ENCODE assay signal across 17 mouse cellular contexts in the genomic region with DNA sequence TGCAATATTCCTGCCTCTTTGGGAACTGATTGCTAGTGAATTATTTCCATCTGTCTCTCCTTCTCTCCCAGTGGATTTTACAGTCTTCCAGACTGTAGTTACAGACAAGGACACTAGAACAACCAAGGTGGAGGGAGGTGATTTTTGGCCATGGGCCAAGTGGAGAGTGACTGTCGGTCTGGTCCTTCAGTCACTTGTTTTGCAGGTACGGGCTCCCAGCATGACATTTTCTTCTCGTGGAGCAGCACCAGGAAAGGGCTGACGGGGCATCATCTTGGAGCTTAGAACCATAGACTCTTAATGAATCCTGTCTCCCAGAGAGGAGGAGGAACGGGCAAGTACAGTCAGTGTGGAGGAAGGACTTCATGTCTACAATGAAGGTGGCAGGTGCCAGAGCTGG.
"Had no signal": no experiment of that assay in that cellular context is flagged by ENCODE, and none has a peak within 500 bp of the region (broad histone marks: within the 10 kb centered on the region; RNA-seq: fewer than 3 reads in every experiment).

No protein-coding gene starts in this region.

- H3K27ac ChIP-seq: neural tube, embryonic 12.5 days; neural tube, embryonic 13.5 days; neural tube, embryonic 15.5 days; stomach, embryonic 15.5 days; stomach, postnatal 0 days had no signal

- H3K27me3 ChIP-seq: neural tube, embryonic 12.5 days; neural tube, embryonic 13.5 days; neural tube, embryonic 15.5 days; stomach, embryonic 15.5 days had no signal

- H3K36me3 ChIP-seq: neural tube, embryonic 12.5 days; neural tube, embryonic 13.5 days; neural tube, embryonic 15.5 days; stomach, embryonic 15.5 days had no signal

- H3K9ac ChIP-seq: neural tube, embryonic 12.5 days; neural tube, embryonic 13.5 days; neural tube, embryonic 15.5 days; stomach, embryonic 15.5 days had no signal

- H3K9me3 ChIP-seq: neural tube, embryonic 12.5 days; neural tube, embryonic 13.5 days; neural tube, embryonic 15.5 days; stomach, embryonic 15.5 days had no signal

- DNase-seq: retina, postnatal 1 day; right cerebral cortex, adult 18-20 months; right cerebral cortex, postnatal 14 days; right cerebral cortex, postnatal 25 days; right cerebral cortex, postnatal 4 days; spleen, adult 18-20 months; thymus, adult 18-20 months; thymus, adult 2 months; thymus, postnatal 14 days; thymus, postnatal 25 days; thymus, postnatal 36 days; thymus, postnatal 4 days had no signal

- H3K4me1 ChIP-seq: neural tube, embryonic 12.5 days; neural tube, embryonic 13.5 days; neural tube, embryonic 15.5 days; stomach, embryonic 15.5 days had no signal

- H3K4me3 ChIP-seq: neural tube, embryonic 12.5 days; neural tube, embryonic 13.5 days; neural tube, embryonic 15.5 days; stomach, embryonic 15.5 days had no signal

- H3K4me2 ChIP-seq: neural tube, embryonic 12.5 days; neural tube, embryonic 13.5 days; neural tube, embryonic 15.5 days; stomach, embryonic 15.5 days had no signal
